24 mouse cellular contexts compared by ENCODE assay signal in the genomic region with DNA sequence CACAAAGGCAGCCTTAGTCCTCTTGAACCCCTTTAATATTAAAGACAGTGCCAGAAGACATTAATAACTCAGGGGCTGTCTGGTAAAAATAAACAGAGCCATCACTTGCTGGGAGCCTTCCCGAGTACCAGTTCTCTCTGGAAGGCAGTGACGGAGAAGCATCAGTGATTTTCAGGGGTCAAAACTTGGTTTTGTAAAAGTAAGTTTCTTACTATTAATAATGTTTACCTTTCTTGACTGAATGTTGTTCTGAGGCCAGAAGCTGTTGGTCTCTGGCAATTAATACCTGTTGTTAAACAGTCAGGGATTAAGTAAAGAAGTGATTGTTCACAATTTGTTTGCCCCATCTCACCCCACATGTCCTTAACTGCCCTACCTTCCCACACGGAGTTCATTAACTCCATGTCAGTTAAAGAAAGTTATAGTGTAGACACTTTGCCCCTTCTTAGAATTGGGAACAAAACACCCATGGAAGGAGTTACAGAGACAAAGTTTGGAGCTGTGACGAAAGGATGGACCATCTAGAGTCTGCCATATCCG. TPM values are rescaled to one million over a fixed set of nuclear protein-coding genes. Genes with fewer than 3 reads are reported as not detected.
DNase-seq lines count a peak whose midpoint lies in the region; ATAC-seq and TF ChIP-seq lines count a peak whose summit lies in the region.
"Had no signal": no experiment of that assay in that cellular context is flagged by ENCODE, and none has a peak within 500 bp of the region (broad histone marks: within the 10 kb centered on the region; RNA-seq: fewer than 3 reads in every experiment).

No protein-coding gene starts in this region.

- H3K27ac ChIP-seq in kidney, adult 2 months (ENCODE audit: insufficient read depth, low read depth, low read length): no peak overlapping the region
- no peak overlapping the region for H3K27ac ChIP-seq in kidney, embryonic 15.5 days
- H3K27ac ChIP-seq: embryonic facial prominence, embryonic 13.5 days; embryonic facial prominence, embryonic 15.5 days; forebrain, embryonic 10.5 days; forebrain, embryonic 12.5 days had no signal

- no peak overlapping the region for H3K4me2 ChIP-seq in kidney, embryonic 15.5 days
- H3K4me2 ChIP-seq: embryonic facial prominence, embryonic 13.5 days; embryonic facial prominence, embryonic 15.5 days; forebrain, embryonic 12.5 days had no signal

- H3K27me3 ChIP-seq in kidney, adult 2 months (replicated peaks; ENCODE audit: control insufficient read depth, insufficient read depth, low read length): no peaks in the 10 kb centered on the region
- H3K27me3 ChIP-seq in kidney, embryonic 15.5 days: no peaks in the 10 kb centered on the region
- H3K27me3 ChIP-seq: embryonic facial prominence, embryonic 13.5 days; embryonic facial prominence, embryonic 15.5 days; forebrain, embryonic 12.5 days had no signal

- H3K9me3 ChIP-seq in kidney, embryonic 15.5 days (replicated peaks): no peaks in the 10 kb centered on the region
- H3K9me3 ChIP-seq: embryonic facial prominence, embryonic 15.5 days; forebrain, embryonic 10.5 days had no signal

- H3K4me3 ChIP-seq in kidney, adult 2 months (ENCODE audit: insufficient read depth, low read depth, low read length): no peak overlapping the region
- H3K4me3 ChIP-seq in kidney, embryonic 15.5 days (replicated peaks): no peak overlapping the region
- H3K4me3 ChIP-seq: embryonic facial prominence, embryonic 13.5 days; embryonic facial prominence, embryonic 15.5 days; erythroblast, embryonic 14.5 days; forebrain, embryonic 10.5 days; forebrain, embryonic 12.5 days had no signal

- H3K9ac ChIP-seq in kidney, embryonic 15.5 days: no peak overlapping the region
- H3K9ac ChIP-seq: embryonic facial prominence, embryonic 13.5 days; embryonic facial prominence, embryonic 15.5 days; forebrain, embryonic 12.5 days had no signal

- no peak for TF ChIP-seq CTCF in kidney, adult 2 months (conservative IDR thresholded peaks at IDR 0.05; ENCODE audit: insufficient read depth, insufficient read length, low read depth, low read length)

- no peaks in the 10 kb centered on the region; the same call in 1 of the 2 replicates for H3K4me1 ChIP-seq in kidney, adult 2 months (ENCODE audit: control insufficient read depth, insufficient read depth, low read length)
- H3K4me1 ChIP-seq in kidney, embryonic 15.5 days: no peaks in the 10 kb centered on the region
- H3K4me1 ChIP-seq: embryonic facial prominence, embryonic 13.5 days; embryonic facial prominence, embryonic 15.5 days; forebrain, embryonic 10.5 days; forebrain, embryonic 12.5 days had no signal

- H3K36me3 ChIP-seq in kidney, adult 2 months (ENCODE audit: control insufficient read depth, insufficient read depth, low read length): no peaks in the 10 kb centered on the region
- H3K36me3 ChIP-seq in kidney, embryonic 15.5 days: no peaks in the 10 kb centered on the region
- H3K36me3 ChIP-seq: embryonic facial prominence, embryonic 13.5 days; embryonic facial prominence, embryonic 15.5 days; forebrain, embryonic 10.5 days; forebrain, embryonic 12.5 days had no signal

- ATAC-seq in kidney, embryonic 15.5 days (replicated peaks; ENCODE audit: low FRiP score): no peak
- ATAC-seq: forebrain, embryonic 14.5 days; forebrain, embryonic 16.5 days had no signal

- TF ChIP-seq POLR2A in kidney, adult 2 months (IDR thresholded peaks at IDR 0.05; ENCODE audit: low read depth, low read length): no peak

- peak; percentile 83 for DNase-seq in kidney, adult 2 months
- DNase-seq in kidney, adult 9 months: peak; percentile 89
- DNase-seq in kidney, postnatal 10 days: no peak
- DNase-seq: adrenal gland, adult 2 months; adrenal gland, postnatal 10 days; adrenal gland, postnatal 25 days; cerebellum, adult 11 months; cerebellum, adult 18-20 months; cerebellum, adult 8-10 months; cerebellum, adult 9-11 months; cerebellum, postnatal 14 days; cerebellum, postnatal 36 days; embryo, embryonic 11 days had no signal

- WGBS in kidney, adult 2 months: 50% methylated on average over 5 of the region's 5 CpGs
- WGBS in kidney, embryonic 15.5 days: 69% methylated on average over 5 of the region's 5 CpGs

RNA-seq across cellular contexts. Expression of a gene that starts 30.0 kb away (rescaled TPM):
- polyA plus RNA-seq in kidney, adult 2 months (2012; rRNA removed): 6,577 and 7,570 TPM in 2 replicates
- polyA plus RNA-seq in kidney, embryonic 15.5 days (2015; fragmentation: Nextera tagmentation; extraction: Ambion mirVana): 0.53 and 0.58 TPM in 2 replicates
- polyA plus RNA-seq: adrenal gland, adult 2 months; brain, embryonic 14.5 days; C2C12; embryonic facial prominence, embryonic 11.5 days; embryonic facial prominence, embryonic 13.5 days; embryonic facial prominence, embryonic 15.5 days; erythroblast, embryonic 14.5 days; forebrain, embryonic 10.5 days; forebrain, embryonic 12.5 days; forebrain, embryonic 14.5 days; forebrain, embryonic 16.5 days had no signal

Comparison
In these comparisons a context has a peak if more than half of its experiments do, and no peak if none do; other contexts are left out.
1. RNA of a gene that starts 30.0 kb away (polyA plus RNA-seq): 6,577 to 7,570 TPM in kidney, adult 2 months; 0.53 to 0.58 TPM in kidney, embryonic 15.5 days; every median in the first group is over 1,000 times any median in the second.